ENCODE assay signal across 8 mouse cellular contexts in the genomic region with DNA sequence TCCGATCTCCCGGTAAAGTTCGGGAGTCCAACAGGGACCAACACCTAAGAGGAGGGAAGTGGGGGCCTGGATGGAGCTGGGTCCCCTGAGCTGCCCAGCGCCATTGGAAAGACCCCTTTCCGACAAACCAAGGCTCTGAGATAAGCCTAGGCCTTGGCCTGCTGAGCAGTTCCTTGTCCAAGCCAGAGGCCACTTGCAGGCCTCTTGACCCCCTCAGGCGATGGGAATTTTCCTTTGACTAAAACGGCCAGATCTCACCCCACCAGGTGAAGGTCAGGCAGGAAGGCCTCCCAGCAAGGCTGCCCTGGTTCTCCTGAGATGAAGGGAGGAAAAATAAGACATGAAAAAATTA. TPM values are rescaled to one million over a fixed set of nuclear protein-coding genes. Genes with fewer than 3 reads are reported as not detected.
DNase-seq lines count a peak whose midpoint lies in the region; ATAC-seq and TF ChIP-seq lines count a peak whose summit lies in the region.

No protein-coding gene starts in this region.

- peak overlapping the region; percentile 98 for H3K27ac ChIP-seq in embryonic facial prominence, embryonic 12.5 days
- peak overlapping the region; percentile 98 for H3K27ac ChIP-seq in kidney, embryonic 16.5 days (ENCODE audit: low read length)
- peak overlapping the region; percentile 94 for H3K27ac ChIP-seq in neural tube, embryonic 15.5 days (replicated peaks)

- no peaks in the 10 kb centered on the region for H3K27me3 ChIP-seq in embryonic facial prominence, embryonic 12.5 days
- no peaks in the 10 kb centered on the region for H3K27me3 ChIP-seq in kidney, embryonic 16.5 days (ENCODE audit: insufficient read depth, low read length)
- no peaks in the 10 kb centered on the region for H3K27me3 ChIP-seq in neural tube, embryonic 15.5 days (replicated peaks)

- no peaks in the 10 kb centered on the region for H3K36me3 ChIP-seq in embryonic facial prominence, embryonic 12.5 days
- H3K36me3 ChIP-seq in kidney, embryonic 16.5 days (ENCODE audit: insufficient read depth, low read length): no peaks in the 10 kb centered on the region
- H3K36me3 ChIP-seq in neural tube, embryonic 15.5 days: no peaks in the 10 kb centered on the region

- no peak for DNase-seq in lung, adult 2 months
- DNase-seq in lung, postnatal 4 days: no peak
- no peak for DNase-seq in urinary bladder, adult 18-20 months (ENCODE audit: low spot score in 2 of 2)
- no peak for DNase-seq in left cerebral cortex, adult 8-10 months (ENCODE audit: low spot score in 2 of 2)
- DNase-seq in ovary, postnatal 10 days (ENCODE audit: low spot score): no peak

- TF ChIP-seq POLR2A in lung, adult 2 months (IDR thresholded peaks at IDR 0.05; ENCODE audit: borderline replicate concordance, extremely low read depth, low read depth, low read length): no peak

- no peaks in the 10 kb centered on the region for H3K9me3 ChIP-seq in embryonic facial prominence, embryonic 12.5 days
- H3K9me3 ChIP-seq in kidney, embryonic 16.5 days (ENCODE audit: low read length): no peaks in the 10 kb centered on the region
- H3K9me3 ChIP-seq in neural tube, embryonic 15.5 days (replicated peaks): no peaks in the 10 kb centered on the region

- H3K4me2 ChIP-seq in embryonic facial prominence, embryonic 12.5 days (replicated peaks): peak overlapping the region; percentile 77
- H3K4me2 ChIP-seq in kidney, embryonic 16.5 days (replicated peaks; ENCODE audit: low read depth, low read length): peak overlapping the region; percentile 78
- H3K4me2 ChIP-seq in neural tube, embryonic 15.5 days: peak overlapping the region; percentile 72

- peak overlapping the region; percentile 81 for H3K4me3 ChIP-seq in lung, adult 2 months (replicated peaks; ENCODE audit: extremely low read depth, low read depth, low read length)
- peak overlapping the region; percentile 85 for H3K4me3 ChIP-seq in embryonic facial prominence, embryonic 12.5 days
- H3K4me3 ChIP-seq in kidney, embryonic 16.5 days (ENCODE audit: low read length): peak overlapping the region; percentile 74
- H3K4me3 ChIP-seq in neural tube, embryonic 15.5 days (replicated peaks): peak overlapping the region; percentile 77

- H3K9ac ChIP-seq in embryonic facial prominence, embryonic 12.5 days: peak overlapping the region; percentile 99
- H3K9ac ChIP-seq in kidney, embryonic 16.5 days (replicated peaks; ENCODE audit: low read length): peak overlapping the region; percentile 99
- H3K9ac ChIP-seq in neural tube, embryonic 15.5 days (replicated peaks): peak overlapping the region; percentile 81

- 9% methylated on average over 7 of the region's 7 CpGs for WGBS in lung, adult 2 months
- 0% methylated on average over 7 of the region's 7 CpGs for WGBS in embryonic facial prominence, embryonic 12.5 days
- 2% methylated on average over 7 of the region's 7 CpGs for WGBS in kidney, embryonic 16.5 days
- under 1% methylated on average over 7 of the region's 7 CpGs for WGBS in neural tube, embryonic 15.5 days

- no peak for TF ChIP-seq CTCF in lung, adult 2 months (IDR thresholded peaks at IDR 0.05; ENCODE audit: insufficient read depth, low read length)

- ATAC-seq in embryonic facial prominence, embryonic 12.5 days (ENCODE audit: insufficient number of reproducible peaks, insufficient read depth, low FRiP score, low TSS enrichment): no peak
- no peak for ATAC-seq in kidney, embryonic 16.5 days (ENCODE audit: low FRiP score, low TSS enrichment)
- peak; percentile 1; the same call in 1 of the 2 replicates for ATAC-seq in neural tube, embryonic 15.5 days (ENCODE audit: low FRiP score)

- H3K4me1 ChIP-seq in lung, adult 2 months (ENCODE audit: control insufficient read depth, insufficient read depth, low read length): peaks cover 4% of the 10 kb centered on the region
- H3K4me1 ChIP-seq in embryonic facial prominence, embryonic 12.5 days: peaks cover 43% of the 10 kb centered on the region
- peaks cover 40% of the 10 kb centered on the region for H3K4me1 ChIP-seq in kidney, embryonic 16.5 days (ENCODE audit: insufficient read depth, low read length)
- peaks cover 55% of the 10 kb centered on the region for H3K4me1 ChIP-seq in neural tube, embryonic 15.5 days

RNA-seq across cellular contexts. Expression of a gene that starts 1.0 kb away (rescaled TPM):
- polyA plus RNA-seq in lung, adult 2 months (2012; rRNA removed): 19.2 and 24.3 TPM in 2 replicates
- 3.5 and 3.8 TPM in 2 replicates for polyA plus RNA-seq in embryonic facial prominence, embryonic 12.5 days (2016; fragmentation: Nextera tagmentation; extraction: Ambion mirVana)
- polyA plus RNA-seq in kidney, embryonic 16.5 days (2015; fragmentation: Nextera tagmentation; extraction: Ambion mirVana): 3.2 and 3.6 TPM in 2 replicates
- polyA plus RNA-seq in neural tube, embryonic 15.5 days (2015; fragmentation: Nextera tagmentation; extraction: Ambion mirVana): 4.1 and 4.8 TPM in 2 replicates
- 10 to 100 TPM; 53.0 to 67.6 (median 60.4) TPM for total RNA-seq in left cerebral cortex, adult 8-10 months (2022)
